Mouse (Mus musculus): ENCODE results near the gene Gm11096. TPM values are rescaled to one million over a fixed set of nuclear protein-coding genes. Genes with fewer than 3 reads are reported as not detected.

Gm11096 gene
- polyA plus RNA-seq, 2 experiments, result not detected

DNA sequence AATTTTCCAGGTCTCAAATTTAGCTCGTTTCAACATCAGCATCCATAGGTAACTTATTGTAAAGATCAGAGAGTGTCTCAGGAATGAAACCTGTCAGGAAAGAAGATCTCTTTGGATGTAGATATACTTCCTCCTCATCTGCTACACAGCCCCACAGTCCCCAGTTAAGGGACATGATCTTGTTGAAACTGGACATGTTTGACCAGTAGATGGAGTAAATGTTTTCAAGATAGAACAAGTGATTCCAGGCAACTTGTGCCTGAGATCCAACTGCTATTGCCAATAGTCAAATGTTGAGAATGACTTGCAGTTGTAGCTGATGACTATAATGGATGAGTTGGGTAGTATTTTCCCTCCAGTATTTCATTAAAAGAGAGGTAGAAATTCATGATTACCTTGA lies 35.9 kb downstream of the Gm11096 start:
- Histone ChIP-seq H3K4me3 (ENCODE audit: insufficient read depth in 1 of 2, low read depth in 2 of 2, low read length in 2 of 2) (no peak overlapping the region), H3K9ac (replicated peaks) (no peak overlapping the region), H3K4me1 (replicated peaks; ENCODE audit: control insufficient read depth in 2 of 2, insufficient read depth in 2 of 2, low read length in 1 of 2) (peaks cover 0 to 3% of the 10 kb centered on the region in 2 experiments; a peak in 1 of 4 replicates), H3K9me3 (ENCODE audit: control insufficient read depth, low read length) (no peaks in the 10 kb centered on the region), H3K27ac (no peak overlapping the region), H3K27me3 (ENCODE audit: control insufficient read depth, insufficient read depth, low read length) (no peaks in the 10 kb centered on the region), H3K4me2 (ENCODE audit: low read depth) (no peak overlapping the region), H3K36me3 (replicated peaks; ENCODE audit: control insufficient read depth, insufficient read depth, low read depth) (no peaks in the 10 kb centered on the region)
- DNase-seq (ENCODE audit: low read depth in 3 of 3, low spot score in 3 of 3) (no peak), ATAC-seq (ENCODE audit: insufficient read depth) (no peak)
- WGBS (ENCODE audit: insufficient replicate concordance), result 29% methylated on average over 1 of the region's 1 CpGs
- no peak for TF ChIP-seq EP300 (IDR thresholded peaks at IDR 0.05; ENCODE audit: low read depth)
- TF ChIP-seq CTCF (IDR thresholded peaks at IDR 0.05; ENCODE audit: low read depth), result no peak

DNA sequence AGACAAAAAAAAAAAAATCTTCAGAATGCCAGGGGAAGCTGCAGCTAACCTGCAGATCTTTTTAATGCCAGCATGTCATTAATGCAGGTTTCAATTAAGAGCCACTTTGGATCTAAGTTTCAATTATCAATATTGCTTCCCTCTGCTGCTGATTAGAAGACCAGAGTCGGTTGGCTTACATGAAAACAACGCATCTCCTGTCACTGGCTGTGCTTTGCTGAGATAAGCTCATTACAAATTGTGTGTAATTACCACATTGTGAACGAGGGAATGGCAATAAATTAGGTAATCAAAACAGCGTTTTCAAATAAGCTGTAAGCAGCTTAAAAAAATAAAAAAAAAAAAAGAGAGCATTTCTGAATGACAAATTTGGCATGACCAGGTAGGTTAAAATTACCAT lies 38.2 kb downstream of the Gm11096 start:
- Histone ChIP-seq H3K27ac (no peak overlapping the region), H3K27me3 (ENCODE audit: control insufficient read depth, insufficient read depth, low read length) (no peaks in the 10 kb centered on the region), H3K4me3 (ENCODE audit: insufficient read depth in 1 of 2, low read depth in 2 of 2, low read length in 2 of 2) (no peak overlapping the region), H3K9me3 (ENCODE audit: control insufficient read depth, low read length) (no peaks in the 10 kb centered on the region), H3K4me2 (ENCODE audit: low read depth) (no peak overlapping the region), H3K36me3 (replicated peaks; ENCODE audit: control insufficient read depth, insufficient read depth, low read depth) (no peaks in the 10 kb centered on the region), H3K4me1 (replicated peaks; ENCODE audit: control insufficient read depth in 2 of 2, insufficient read depth in 2 of 2, low read length in 1 of 2) (peaks cover 0 to 3% of the 10 kb centered on the region in 2 experiments; a peak in 1 of 4 replicates), H3K9ac (replicated peaks) (no peak overlapping the region)
- no peak for ATAC-seq (ENCODE audit: insufficient read depth)
- WGBS (ENCODE audit: insufficient replicate concordance), result 40% methylated on average over 4 of the region's 4 CpGs
- no peak for DNase-seq (ENCODE audit: low read depth in 3 of 3, low spot score in 3 of 3)
- no peak for TF ChIP-seq CTCF (IDR thresholded peaks at IDR 0.05; ENCODE audit: low read depth)
- no peak for TF ChIP-seq EP300 (IDR thresholded peaks at IDR 0.05; ENCODE audit: low read depth)

DNA sequence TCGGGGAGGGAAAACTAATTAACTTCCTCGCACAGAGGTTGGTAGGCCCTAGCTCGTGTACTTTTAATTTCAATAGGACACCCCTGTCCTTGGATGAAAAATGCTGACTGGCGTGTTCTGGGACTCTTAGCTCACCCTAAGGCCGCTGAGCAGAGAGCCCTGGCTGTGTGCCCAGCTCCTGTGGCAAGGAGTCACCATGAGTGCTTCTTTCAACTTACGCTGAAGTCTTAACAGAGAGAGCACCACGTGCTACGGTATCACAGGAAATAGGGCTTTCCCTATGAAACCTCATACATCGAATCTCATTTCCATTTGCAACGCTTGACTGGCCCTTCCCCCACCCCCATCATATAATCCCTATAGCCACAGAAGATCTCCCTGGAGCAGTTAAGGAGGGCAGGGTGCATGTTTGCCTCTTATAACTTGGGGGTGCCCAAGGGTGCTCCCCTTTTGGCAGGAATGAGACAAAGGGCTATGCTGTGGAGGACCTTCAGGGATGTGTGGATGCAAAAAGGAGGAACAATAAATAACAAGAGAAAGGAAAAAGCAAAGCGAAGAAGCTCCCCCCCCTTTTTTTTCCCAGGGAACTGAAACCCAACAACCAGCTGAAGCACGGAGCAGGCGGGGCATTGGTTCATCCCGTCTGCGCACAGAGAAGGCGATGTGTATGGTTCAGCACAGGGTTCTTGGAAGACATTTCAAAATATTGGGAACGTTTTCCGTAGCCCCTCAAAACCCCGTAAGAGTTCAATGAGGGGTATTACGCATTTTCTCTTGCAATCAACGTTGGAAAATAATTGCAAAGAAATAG lies 39.0 kb downstream of the Gm11096 start:
- WGBS (ENCODE audit: insufficient replicate concordance), result 69% methylated on average over 21 of the region's 21 CpGs
- DNase-seq (ENCODE audit: low read depth in 3 of 3, low spot score in 3 of 3) (no peak), ATAC-seq (ENCODE audit: insufficient read depth) (no peak)
- TF ChIP-seq EP300 (IDR thresholded peaks at IDR 0.05; ENCODE audit: low read depth) (no peak), CTCF (IDR thresholded peaks at IDR 0.05; ENCODE audit: low read depth) (no peak)
- Histone ChIP-seq H3K36me3 (replicated peaks; ENCODE audit: control insufficient read depth, insufficient read depth, low read depth) (no peaks in the 10 kb centered on the region), H3K27me3 (ENCODE audit: control insufficient read depth, insufficient read depth, low read length) (no peaks in the 10 kb centered on the region), H3K4me2 (ENCODE audit: low read depth) (no peak overlapping the region), H3K27ac (no peak overlapping the region), H3K4me1 (replicated peaks; ENCODE audit: control insufficient read depth in 2 of 2, insufficient read depth in 2 of 2, low read length in 1 of 2) (peaks cover 0 to 3% of the 10 kb centered on the region in 2 experiments; a peak in 1 of 4 replicates), H3K9me3 (ENCODE audit: control insufficient read depth, low read length) (no peaks in the 10 kb centered on the region), H3K9ac (replicated peaks) (no peak overlapping the region), H3K4me3 (ENCODE audit: insufficient read depth in 1 of 2, low read depth in 2 of 2, low read length in 2 of 2) (no peak overlapping the region)

DNA sequence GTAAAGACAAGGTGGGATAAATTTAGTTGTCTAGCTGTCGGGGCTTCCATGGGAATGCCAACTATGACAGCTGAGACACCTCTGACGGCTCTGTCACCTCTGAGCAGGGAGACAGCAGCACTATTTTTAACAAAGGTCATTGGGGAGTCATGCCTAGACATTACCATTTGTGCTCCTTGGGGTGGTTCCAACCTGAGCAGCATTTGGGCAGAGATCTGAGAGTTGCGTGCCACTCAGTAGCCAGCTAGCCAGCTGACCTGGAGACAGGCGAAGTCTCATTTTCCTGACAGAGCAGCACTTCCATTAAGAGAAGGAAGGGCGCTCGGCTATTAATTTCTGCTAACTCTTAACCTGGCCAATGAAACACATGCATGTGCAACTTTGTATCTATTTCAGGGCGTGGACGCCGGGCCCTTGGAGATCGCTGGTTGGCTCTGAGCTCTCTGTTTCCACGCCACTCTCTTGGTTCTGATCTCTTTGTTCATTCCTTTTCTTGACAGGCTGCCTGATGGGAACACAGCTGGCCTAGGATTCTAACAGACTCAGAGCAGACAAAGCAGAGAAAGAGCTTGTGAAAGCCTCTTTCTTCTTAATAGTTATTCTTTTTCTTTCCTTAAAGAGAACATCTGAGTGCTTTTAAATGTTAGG lies 40.4 kb downstream of the Gm11096 start:
- H3K4me1 ChIP-seq (replicated peaks; ENCODE audit: control insufficient read depth in 2 of 2, insufficient read depth in 2 of 2, low read length in 1 of 2), result peaks cover 0 to 3% of the 10 kb centered on the region in 2 experiments; a peak in 1 of 4 replicates
- H3K27me3 ChIP-seq (ENCODE audit: control insufficient read depth, insufficient read depth, low read length), result no peaks in the 10 kb centered on the region
- ATAC-seq (ENCODE audit: insufficient read depth) (no peak), DNase-seq (ENCODE audit: low read depth in 3 of 3, low spot score in 3 of 3) (no peak)
- WGBS (ENCODE audit: insufficient replicate concordance), result 74% methylated on average over 11 of the region's 11 CpGs
- H3K27ac ChIP-seq, result no peak overlapping the region
- no peak overlapping the region for H3K4me2 ChIP-seq (ENCODE audit: low read depth)
- H3K9me3 ChIP-seq (ENCODE audit: control insufficient read depth, low read length), result no peaks in the 10 kb centered on the region
- H3K36me3 ChIP-seq (replicated peaks; ENCODE audit: control insufficient read depth, insufficient read depth, low read depth), result no peaks in the 10 kb centered on the region
- no peak overlapping the region for H3K4me3 ChIP-seq (ENCODE audit: insufficient read depth in 1 of 2, low read depth in 2 of 2, low read length in 2 of 2)
- no peak overlapping the region for H3K9ac ChIP-seq (replicated peaks)
- TF ChIP-seq CTCF (IDR thresholded peaks at IDR 0.05; ENCODE audit: low read depth), result no peak

DNA sequence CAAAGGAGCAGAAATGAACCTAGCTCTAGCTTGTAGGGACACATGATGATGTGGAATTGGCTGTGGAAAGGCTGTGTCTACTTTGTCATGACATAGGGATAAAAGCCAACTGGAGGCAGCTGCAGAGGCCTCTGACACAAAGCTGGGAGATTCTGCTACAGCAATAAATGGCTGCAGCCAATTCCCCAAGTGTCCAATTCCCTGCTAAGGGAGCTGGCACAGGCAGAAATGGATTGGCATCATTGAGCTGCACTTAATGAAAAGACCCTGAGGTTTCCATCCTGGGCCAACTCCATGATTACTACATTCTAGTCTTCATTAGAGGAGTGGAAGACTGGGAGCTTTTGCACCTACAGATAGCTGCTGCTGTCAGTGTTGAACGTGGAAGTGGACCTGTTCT lies 44.8 kb downstream of the Gm11096 start:
- Histone ChIP-seq H3K4me1 (replicated peaks; ENCODE audit: control insufficient read depth in 2 of 2, insufficient read depth in 2 of 2, low read length in 1 of 2) (no peaks in the 10 kb centered on the region), H3K27me3 (ENCODE audit: control insufficient read depth, insufficient read depth, low read length) (no peaks in the 10 kb centered on the region), H3K27ac (no peak overlapping the region), H3K36me3 (replicated peaks; ENCODE audit: control insufficient read depth, insufficient read depth, low read depth) (no peaks in the 10 kb centered on the region), H3K4me3 (ENCODE audit: insufficient read depth in 1 of 2, low read depth in 2 of 2, low read length in 2 of 2) (no peak overlapping the region), H3K4me2 (ENCODE audit: low read depth) (no peak overlapping the region), H3K9ac (replicated peaks) (no peak overlapping the region), H3K9me3 (ENCODE audit: control insufficient read depth, low read length) (no peaks in the 10 kb centered on the region)
- TF ChIP-seq EP300 (IDR thresholded peaks at IDR 0.05; ENCODE audit: low read depth) (no peak), CTCF (IDR thresholded peaks at IDR 0.05; ENCODE audit: low read depth) (no peak)
- ATAC-seq (ENCODE audit: insufficient read depth) (no peak), DNase-seq (ENCODE audit: low read depth in 3 of 3, low spot score in 3 of 3) (no peak)
- WGBS (ENCODE audit: insufficient replicate concordance), result 39% methylated on average over 1 of the region's 1 CpGs

Data from liver, embryonic 14.5 days (tissue).